Mouse (Mus musculus) cerebellum, adult 2 months (tissue): ENCODE data around the gene Ppme1. TPM values are rescaled to one million over a fixed set of nuclear protein-coding genes. Genes with fewer than 3 reads are reported as not detected.

ENCODE experiments used
- DNase-seq, 2 experiments: peaks; one replicate each; pipeline ENCODE4 v3.0.0; 2021
- H3K27ac ChIP-seq: fragments of 200-500 bp; 2 replicates; pipeline ENCODE4 v1.5.1; 2012; ENCODE audit warnings: low read length, control low read depth, inconsistent platforms; ENCODE audit not compliant: insufficient read depth
- H3K27me3 ChIP-seq: fragments of 200-500 bp; 2 replicates; pipeline ENCODE4 v1.6.1; 2012; ENCODE audit warnings: inconsistent platforms, mild to moderate bottlenecking, low read length, moderate library complexity; ENCODE audit not compliant: control insufficient read depth, insufficient read depth
- H3K4me1 ChIP-seq: fragments of 200-500 bp; 2 replicates; pipeline ENCODE4 v1.6.1; 2011; ENCODE audit warnings: low read length; ENCODE audit not compliant: control insufficient read depth, insufficient read depth
- H3K4me3 ChIP-seq: fragments of 200-500 bp; replicated peaks from 2 replicates; pipeline ENCODE3; 2011; ENCODE audit warnings: mild to moderate bottlenecking, low read depth, low read length, control low read depth; ENCODE audit not compliant: insufficient read depth
- CTCF ChIP-seq: fragments of 200-500 bp; IDR thresholded peaks from 2 replicates; pipeline ENCODE4 v1.5.1; 2011; ENCODE audit warnings: low read depth, mild to moderate bottlenecking, control low read depth, low read length, moderate library complexity, borderline replicate concordance; ENCODE audit not compliant: insufficient read depth
- POLR2A ChIP-seq: fragments of 200-500 bp; IDR thresholded peaks from 2 replicates; pipeline ENCODE4 v1.6.1; 2011; ENCODE audit warnings: low read length, control low read depth, borderline replicate concordance; ENCODE audit not compliant: insufficient read depth
- WGBS: fragments of 180-500 bp; shearing (Covaris S2); methylation state at CpG from one replicate; pipeline ENCODE4 v1.1.7; 2018; 5-methylcytosine and 5-hydroxymethylcytosine counted together
- polyA plus RNA-seq: library from polyadenylated mRNA; depleted of rRNA; stranded (reverse); fragments of >200 nt; gene quantifications from 2 replicates; pipeline ENCODE4 v1.2.3, GENCODE M21; 2012

The Ppme1 gene
- polyA plus RNA-seq, 1 experiment: 208 TPM

DNA sequence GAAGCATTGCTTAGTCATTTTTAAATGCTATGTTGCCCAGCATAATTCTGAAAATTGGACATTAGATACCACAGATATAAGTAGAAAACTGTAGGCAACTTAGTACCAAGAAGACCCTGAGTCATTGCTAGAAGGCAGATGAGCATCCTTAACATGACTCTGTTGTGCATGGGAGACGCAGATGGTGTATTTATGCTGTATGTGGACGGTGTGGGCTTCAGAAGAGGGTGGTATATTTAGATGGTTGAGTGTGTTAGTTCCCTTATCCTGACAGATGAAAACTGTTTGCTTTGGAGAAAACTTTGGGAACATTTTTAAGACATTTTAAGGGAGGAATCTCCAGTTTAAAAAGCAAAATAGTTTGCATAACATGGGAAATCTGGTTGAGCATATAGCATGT is 16.1 kb upstream of the Ppme1 start:
- no peaks in the 10 kb centered on the region for H3K4me1 ChIP-seq
- no peak overlapping the region for H3K4me3 ChIP-seq
- no peak overlapping the region for H3K27ac ChIP-seq
- H3K27me3 ChIP-seq: no peaks in the 10 kb centered on the region
- no peak for DNase-seq
- no peak for TF ChIP-seq POLR2A
- no peak for TF ChIP-seq CTCF
- 97% methylated on average over 2 of the region's 2 CpGs for WGBS

- 85% methylated on average over 2 of the region's 2 CpGs for WGBS
- DNase-seq: no peak
- no peak overlapping the region for H3K4me3 ChIP-seq
- no peaks in the 10 kb centered on the region for H3K27me3 ChIP-seq
- H3K4me1 ChIP-seq: no peaks in the 10 kb centered on the region
- H3K27ac ChIP-seq: no peak overlapping the region
- TF ChIP-seq POLR2A (no peak), CTCF (no peak)
Observed at GRCm38 (mm10) chr7:100383207-100383606, 11.1 kb upstream of the Ppme1 start.

DNA sequence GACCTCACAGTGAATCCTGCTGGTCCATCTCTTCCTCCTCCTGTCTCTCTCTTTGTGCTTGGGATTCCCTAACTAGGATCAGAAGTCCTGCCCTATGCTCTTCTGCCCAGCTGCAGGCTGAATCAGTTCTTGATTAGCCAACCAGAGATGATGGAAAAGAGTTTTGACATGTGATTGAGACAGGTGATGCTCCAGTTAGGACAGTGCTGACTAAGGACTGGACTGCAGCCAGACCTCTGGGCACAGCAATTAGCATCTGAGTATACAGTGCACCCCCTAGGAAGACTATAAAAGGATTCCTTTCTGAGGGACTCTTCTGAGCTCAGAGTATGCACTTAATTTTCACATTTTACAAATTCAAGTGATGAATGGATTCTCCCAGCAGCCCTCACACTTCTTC is 9.1 kb upstream of the Ppme1 start:
- H3K27me3 ChIP-seq: no peaks in the 10 kb centered on the region
- no peaks in the 10 kb centered on the region for H3K4me1 ChIP-seq
- H3K27ac ChIP-seq: no peak overlapping the region
- TF ChIP-seq POLR2A: no peak
- TF ChIP-seq CTCF: no peak
- H3K4me3 ChIP-seq: no peak overlapping the region
- DNase-seq: no peak

DNA sequence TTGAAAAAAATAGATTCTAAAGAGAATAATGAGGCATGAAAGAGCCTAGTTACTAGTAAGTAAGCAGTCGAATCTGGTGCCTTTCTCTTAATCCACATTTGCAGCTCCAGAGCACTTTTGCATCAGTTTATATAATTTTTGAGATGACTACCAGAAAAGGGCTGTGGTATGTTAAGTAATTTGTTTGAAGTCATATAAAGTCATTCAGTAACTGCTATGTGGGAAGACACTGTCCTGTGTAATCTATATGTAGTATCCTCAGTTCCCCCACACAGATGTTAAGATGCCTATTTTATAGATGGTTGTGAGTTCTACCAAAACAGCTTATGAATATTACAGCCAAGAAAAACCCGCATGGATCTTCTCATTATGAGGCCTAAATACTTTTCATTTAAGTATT is 6.2 kb upstream of the Ppme1 start:
- Histone ChIP-seq H3K4me1 (no peaks in the 10 kb centered on the region), H3K4me3 (no peak overlapping the region), H3K27ac (no peak overlapping the region), H3K27me3 (no peaks in the 10 kb centered on the region)
- no peak for TF ChIP-seq POLR2A
- no peak for TF ChIP-seq CTCF
- 83% methylated on average over 2 of the region's 2 CpGs for WGBS
- DNase-seq: no peak

GRCm38 (mm10) chr7:100372452-100372980 is 409 bp upstream of the Ppme1 start:
- Histone ChIP-seq H3K27me3 (no peaks in the 10 kb centered on the region), H3K4me3 (peak overlapping the region; percentile 70), H3K4me1 (peaks cover 3% of the 10 kb centered on the region; the same call in 1 of the 2 replicates), H3K27ac (peak overlapping the region; percentile 9; the same call in 1 of the 2 replicates)
- WGBS: 7% methylated on average over 17 of the region's 17 CpGs
- no peak for DNase-seq
- no peak for TF ChIP-seq CTCF
- no peak for TF ChIP-seq POLR2A

DNA sequence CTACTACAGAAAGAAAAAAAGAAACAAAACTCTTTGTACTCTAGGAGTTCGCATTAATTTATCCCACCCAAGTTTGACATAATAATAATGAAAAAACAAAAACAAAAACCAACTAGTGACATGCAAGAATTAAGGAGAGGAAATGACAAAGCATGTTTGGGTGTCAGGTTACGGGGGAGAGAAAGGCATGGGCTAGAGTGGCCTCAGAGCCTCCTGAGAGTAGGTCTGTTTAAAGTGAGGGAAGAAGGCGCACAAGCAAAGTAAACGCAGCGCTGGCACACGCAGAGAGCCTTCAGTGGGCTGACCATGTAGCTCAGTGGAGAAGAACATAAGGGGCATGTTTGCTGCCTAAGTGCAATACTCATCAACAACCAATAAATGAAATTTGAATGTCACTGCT is 7.2 kb downstream of the Ppme1 start:
- no peak for DNase-seq
- peaks cover 5% of the 10 kb centered on the region for H3K4me1 ChIP-seq
- TF ChIP-seq CTCF (no peak), POLR2A (no peak)
- H3K27ac ChIP-seq: no peak overlapping the region
- WGBS: 67% methylated on average over 6 of the region's 6 CpGs
- H3K27me3 ChIP-seq: no peaks in the 10 kb centered on the region
- H3K4me3 ChIP-seq: no peak overlapping the region

DNA sequence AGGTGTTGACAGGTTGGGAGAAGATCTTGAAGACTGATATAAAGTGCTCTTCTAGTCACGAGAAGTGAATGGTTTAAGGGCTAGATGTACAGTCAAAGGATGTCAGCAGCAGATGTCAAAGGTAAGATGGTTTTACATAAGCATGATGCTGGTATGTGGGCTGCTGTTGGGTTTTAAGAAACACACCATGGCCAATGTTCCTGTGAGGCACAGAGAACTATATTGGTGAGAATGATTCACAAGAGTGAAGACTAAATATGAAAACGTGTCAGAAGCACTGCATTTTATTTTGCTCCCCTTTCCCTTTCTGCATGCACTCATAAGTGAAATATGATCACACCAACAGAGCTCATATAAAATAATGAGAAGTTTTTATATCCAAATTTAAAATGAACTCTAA is 8.9 kb downstream of the Ppme1 start:
- H3K4me3 ChIP-seq: no peak overlapping the region
- no peak overlapping the region for H3K27ac ChIP-seq
- WGBS: 89% methylated on average over 2 of the region's 2 CpGs
- TF ChIP-seq CTCF: no peak
- TF ChIP-seq POLR2A: no peak
- peaks cover 3% of the 10 kb centered on the region; the same call in 1 of the 2 replicates for H3K4me1 ChIP-seq
- no peaks in the 10 kb centered on the region for H3K27me3 ChIP-seq
- DNase-seq: no peak

GRCm38 (mm10) chr7:100357856-100358255 is 14.3 kb downstream of the Ppme1 start:
- Histone ChIP-seq H3K27ac (no peak overlapping the region), H3K27me3 (no peaks in the 10 kb centered on the region), H3K4me3 (no peak overlapping the region), H3K4me1 (no peaks in the 10 kb centered on the region)
- no peak for TF ChIP-seq CTCF
- no peak for TF ChIP-seq POLR2A
- DNase-seq: no peak
